Mouse (Mus musculus) embryo, embryonic 10.5 days (tissue): Measurements from ENCODE around the gene Arid3a.
A peak's percentile ranks its signal among the peaks of the same experiment; 100 is the strongest.

Experiments
- DNase-seq: peaks from one replicate; pipeline ENCODE4 v3.0.0-alpha.2; 2015; ENCODE audit warnings: low spot score

Arid3a gene

GRCm38 (mm10) chr10:79996272-79997033 lies 69.6 kb downstream of the Arid3a start, which contains the start of gene Abca7:
TSS of gene Abca7 (plus strand) at chr10:79996494.
- DNase-seq: peak; percentile 99

GRCm38 (mm10) chr10:79997034-79997760 lies 70.4 kb downstream of the Arid3a start:
- DNase-seq: peak; percentile 96

- no peak for DNase-seq
Observed at GRCm38 (mm10) chr10:79997819-79998218, 71.0 kb downstream of the Arid3a start.

- DNase-seq: no peak
Observed at GRCm38 (mm10) chr10:80001945-80002344, 75.1 kb downstream of the Arid3a start.

- no peak for DNase-seq
Observed at GRCm38 (mm10) chr10:80002829-80003228, 76.0 kb downstream of the Arid3a start.

- no peak for DNase-seq
Observed at GRCm38 (mm10) chr10:80003374-80004232, 76.8 kb downstream of the Arid3a start.

GRCm38 (mm10) chr10:80004233-80004705 lies 77.4 kb downstream of the Arid3a start:
- DNase-seq: no peak
